Mouse (Mus musculus): Measurements from ENCODE around the gene Bzw2. TPM values are rescaled to one million over a fixed set of nuclear protein-coding genes. Genes with fewer than 3 reads are reported as not detected.

Gene Bzw2
- 29.1 and 32.0 TPM in 2 replicates for polyA plus RNA-seq (2012; rRNA removed)

GRCm38 (mm10) chr12:36157638-36158308, at the start of gene Bzw2:
TSS of gene Bzw2 (minus strand) at chr12:36158080.

GRCm38 (mm10) chr12:36156637-36157303, 1.1 kb downstream of the Bzw2 start, which contains the start of gene Ankmy2:
TSS of gene Ankmy2 (plus strand) at chr12:36157114.

GRCm38 (mm10) chr12:36042348-36042778, 115.5 kb downstream of the Bzw2 start, which contains the start of gene Tspan13:
TSS of gene Tspan13 (minus strand) at chr12:36042500.

Other genes starting within 250 kb of the Bzw2 start
- not detected in 2 replicates for gene Agr3, start 232.5 kb downstream of the Bzw2 start, polyA plus RNA-seq (2012; rRNA removed)
- not detected in 2 replicates for gene Agr2, start 165.2 kb downstream of the Bzw2 start, polyA plus RNA-seq (2012; rRNA removed)
- 8.5 and 9.9 TPM in 2 replicates for gene Tspan13, start 115.6 kb downstream of the Bzw2 start, polyA plus RNA-seq (2012; rRNA removed)
- 4.5 and 4.9 TPM in 2 replicates for gene Ankmy2, start 966 bp downstream of the Bzw2 start, polyA plus RNA-seq (2012; rRNA removed)
- not detected in 2 replicates for gene Lrrc72, start 95.3 kb upstream of the Bzw2 start, polyA plus RNA-seq (2012; rRNA removed)
- gene Sostdc1, start 156.1 kb upstream of the Bzw2 start, polyA plus RNA-seq (2012; rRNA removed) = 0.01 and 0.05 TPM in 2 replicates
- 0.71 and 0.73 TPM in 2 replicates for gene Ispd, start 223.4 kb upstream of the Bzw2 start, polyA plus RNA-seq (2012; rRNA removed)
- 0.12 and 0.17 TPM in 2 replicates for gene D630036H23Rik, start 224.1 kb upstream of the Bzw2 start, polyA plus RNA-seq (2012; rRNA removed)

Measured in liver, embryonic 14 days (tissue).